Mouse (Mus musculus) gastrocnemius, postnatal 10 days (tissue): Measurements from ENCODE around the gene Chd4. TPM values are rescaled to one million over a fixed set of nuclear protein-coding genes. Genes with fewer than 3 reads are reported as not detected.

ENCODE experiments used
- DNase-seq: peaks from one replicate; pipeline ENCODE4 v3.0.0; 2021; ENCODE audit warnings: mixed read lengths
- total RNA-seq, 2 experiments: library from RNA; stranded (reverse); gene quantifications; 2 replicates each; pipeline ENCODE4 v1.2.3; 2021

The Chd4 gene
- total RNA-seq, 2 experiments from 2014 or later = 108 to 125 TPM

DNA sequence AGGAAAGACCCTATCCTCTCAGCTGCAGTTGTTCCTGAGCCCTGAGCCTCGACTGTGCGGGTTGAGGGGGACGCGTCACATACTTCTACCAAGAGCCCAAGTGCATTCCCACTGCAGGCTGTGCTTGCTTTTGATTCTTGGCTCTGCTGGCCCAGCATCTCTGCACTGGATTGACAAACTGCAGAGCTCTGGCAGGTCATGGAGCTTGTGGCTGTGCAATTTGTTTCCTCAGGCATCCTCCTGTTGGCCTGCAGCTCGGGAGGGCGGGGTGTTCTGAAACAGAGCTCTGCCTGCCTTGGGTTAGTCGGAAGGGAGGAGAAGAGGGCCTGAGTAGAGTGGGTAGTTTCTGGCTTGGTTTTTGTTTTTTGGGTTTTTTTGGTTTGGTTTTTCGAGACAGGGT lies 46.7 kb downstream of the Chd4 start:
- DNase-seq = no peak

DNA sequence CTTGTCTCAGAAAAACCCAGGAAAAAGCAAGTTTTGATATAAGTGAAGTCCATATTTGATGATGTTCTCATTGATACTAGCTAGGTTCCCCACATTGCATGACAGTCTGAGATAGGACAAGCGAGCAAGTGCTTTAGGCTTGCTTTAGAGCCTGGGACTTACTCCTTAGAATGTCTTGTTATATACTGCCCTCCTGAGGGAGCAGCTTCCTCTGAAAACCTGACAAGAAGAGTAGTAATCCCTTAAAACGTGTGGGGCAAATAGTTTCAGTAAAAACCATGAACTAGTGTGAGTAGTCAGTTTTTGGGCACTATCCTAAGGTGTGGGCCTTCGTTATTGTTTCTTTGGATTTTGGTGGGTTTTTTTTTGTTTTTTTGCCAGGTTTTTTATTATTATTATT lies 47.3 kb downstream of the Chd4 start:
- no peak for DNase-seq

DNA sequence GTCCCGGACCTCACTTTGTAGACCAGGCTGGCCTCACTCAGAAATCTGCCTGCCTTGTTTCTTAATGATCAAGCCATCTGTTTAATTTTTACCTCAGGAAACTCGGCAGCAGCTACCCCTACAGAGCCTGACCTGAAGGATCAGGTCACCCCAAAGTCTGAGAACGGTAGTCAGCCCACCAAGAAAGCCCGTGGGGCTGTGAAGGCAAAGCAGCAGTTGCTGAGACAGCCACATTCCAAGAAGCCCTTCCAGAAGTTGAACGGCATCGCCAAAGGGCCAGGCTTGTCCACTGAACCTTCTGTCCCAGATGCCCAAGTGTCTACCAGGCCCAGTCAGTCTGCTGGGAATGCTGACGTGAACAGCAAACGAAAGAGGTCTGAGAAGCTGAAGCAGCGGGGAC lies 48.1 kb downstream of the Chd4 start:
- DNase-seq = no peak

DNA sequence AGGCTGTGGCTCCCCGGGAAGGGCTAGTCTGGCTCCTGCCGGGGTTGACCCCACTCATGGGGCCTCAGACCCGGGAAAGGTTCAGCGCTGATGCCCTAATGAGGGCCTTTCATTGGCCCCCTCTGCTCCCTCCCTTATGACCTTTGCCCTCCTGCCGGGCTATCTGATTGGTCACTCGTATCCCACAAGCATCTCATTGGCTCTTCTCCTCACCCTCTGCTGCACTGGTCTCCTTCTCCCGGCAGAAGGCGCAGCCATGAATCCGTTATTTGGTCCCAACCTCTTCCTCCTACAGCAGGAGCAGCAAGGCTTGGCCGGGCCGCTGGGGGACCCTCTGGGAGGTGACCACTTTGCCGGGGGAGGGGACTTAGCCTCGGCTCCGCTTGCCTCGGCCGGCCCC lies 49.2 kb downstream of the Chd4 start, which contains the start of gene Iffo1:
Gene Iffo1, plus strand, starts transcription at position 241 of the 400 bp plus-strand sequence.
- DNase-seq = peak; percentile 77

DNA sequence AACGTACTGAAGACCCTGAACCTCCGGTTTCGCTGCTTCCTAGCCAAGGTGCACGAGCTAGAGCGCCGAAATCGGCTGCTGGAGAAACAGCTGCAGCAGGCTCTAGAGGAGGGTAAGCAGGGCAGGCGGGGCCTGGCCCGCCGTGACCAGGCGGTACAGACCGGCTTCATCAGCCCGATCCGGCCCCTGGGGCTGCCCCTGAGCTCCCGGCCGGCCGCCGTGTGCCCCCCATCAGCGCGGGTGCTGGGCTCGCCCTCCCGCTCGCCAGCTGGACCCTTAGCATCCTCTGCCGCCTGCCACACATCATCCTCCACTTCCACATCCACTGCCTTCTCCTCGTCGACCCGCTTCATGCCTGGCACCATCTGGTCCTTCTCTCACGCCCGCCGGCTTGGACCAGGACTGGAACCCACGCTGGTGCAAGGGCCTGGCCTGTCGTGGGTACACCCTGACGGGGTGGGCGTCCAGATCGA lies 49.7 kb downstream of the Chd4 start:
- DNase-seq = no peak

DNA sequence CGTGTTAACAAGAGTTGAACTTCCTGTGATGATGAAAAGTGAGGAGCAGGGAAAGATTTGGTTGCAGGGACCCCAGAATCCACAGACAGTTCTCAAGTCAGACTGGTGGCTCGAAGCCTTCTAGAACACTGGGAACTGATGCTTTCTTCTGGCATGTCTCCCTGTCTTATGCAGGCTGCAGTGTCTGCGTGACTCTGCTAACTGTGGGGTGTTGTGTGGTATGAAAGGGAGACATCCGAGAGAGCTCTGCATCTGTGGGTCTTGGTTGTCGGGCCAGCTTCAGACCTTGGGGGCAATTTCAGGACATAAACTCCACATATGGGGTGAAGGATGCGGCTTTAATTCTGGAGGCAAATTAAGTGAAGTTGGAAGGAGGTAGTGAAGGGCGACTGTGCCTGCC lies 50.4 kb downstream of the Chd4 start:
- no peak for DNase-seq

DNA sequence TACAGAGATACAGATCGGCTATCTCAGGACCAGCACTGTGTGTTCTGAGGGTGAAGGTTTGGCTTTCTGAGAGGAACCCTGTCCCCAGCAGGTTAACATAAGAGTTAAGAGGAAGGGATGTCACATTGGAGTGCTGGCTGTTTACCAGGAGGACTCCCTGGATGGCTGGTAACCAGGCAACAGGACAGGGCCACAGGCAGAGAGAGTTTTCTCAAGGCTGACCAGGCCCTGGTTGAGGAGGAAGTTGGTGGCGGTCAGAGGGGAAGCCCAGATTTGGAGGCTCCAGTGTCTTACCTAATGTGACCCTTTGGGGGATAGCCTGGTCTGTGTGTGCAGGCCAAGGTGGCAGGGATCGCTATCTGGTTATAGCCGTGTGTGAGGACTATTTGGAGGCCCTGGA lies 51.0 kb downstream of the Chd4 start:
- peak; percentile 50 for DNase-seq

DNA sequence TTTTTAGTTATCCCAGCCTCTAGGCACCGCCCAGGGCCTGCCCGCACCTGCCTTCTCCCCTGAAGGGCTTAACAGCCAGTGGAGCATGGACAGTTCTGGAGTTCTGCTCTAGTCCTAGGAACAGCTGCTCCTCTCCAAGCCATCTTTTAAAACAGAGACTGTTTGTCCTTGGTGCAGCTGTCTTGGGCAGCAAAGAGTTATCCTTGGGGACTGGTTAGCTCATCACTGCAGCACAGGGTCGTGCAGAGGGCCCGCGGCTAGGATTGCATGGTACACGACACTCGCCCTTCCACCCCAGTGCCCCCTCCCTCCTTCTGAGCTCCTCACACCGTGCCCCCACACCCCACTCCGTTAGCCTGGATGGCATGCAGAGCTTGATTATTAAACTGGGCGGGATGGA lies 51.5 kb downstream of the Chd4 start:
- peak; percentile 41 for DNase-seq

DNA sequence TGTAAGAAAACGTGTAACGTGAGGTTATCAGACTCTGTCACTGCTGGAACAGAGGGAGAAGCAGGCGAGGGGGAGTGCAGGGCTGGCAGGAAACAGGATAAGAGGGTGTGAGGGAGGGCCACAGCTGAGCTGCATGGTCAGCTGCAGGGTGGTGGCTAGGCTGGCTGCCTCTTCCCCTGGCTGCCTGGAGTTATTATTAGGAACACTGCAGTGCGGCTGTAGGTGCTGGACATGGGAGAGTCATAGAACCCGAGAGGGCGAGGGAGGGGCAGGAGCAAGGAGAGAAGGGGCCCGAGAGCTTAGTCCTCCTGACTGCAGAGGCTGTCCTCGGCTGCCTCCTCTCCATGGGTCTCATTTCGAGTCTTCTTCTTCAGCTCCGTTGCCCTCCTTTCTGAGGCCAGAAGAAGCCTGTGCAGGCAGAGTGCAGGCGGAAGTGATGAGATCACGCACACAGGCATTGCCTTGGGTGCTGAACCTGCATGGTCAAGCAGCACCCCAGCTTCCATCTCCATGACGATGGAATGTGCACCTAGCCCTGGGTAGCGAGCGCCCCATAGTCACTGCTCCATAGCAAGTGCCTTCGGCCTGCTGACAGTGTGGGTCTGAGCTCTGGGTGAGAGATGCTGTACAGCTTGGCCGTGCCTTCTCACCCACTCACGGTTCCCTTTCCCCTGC lies 52.6 kb downstream of the Chd4 start:
- peak; percentile 60 for DNase-seq

DNA sequence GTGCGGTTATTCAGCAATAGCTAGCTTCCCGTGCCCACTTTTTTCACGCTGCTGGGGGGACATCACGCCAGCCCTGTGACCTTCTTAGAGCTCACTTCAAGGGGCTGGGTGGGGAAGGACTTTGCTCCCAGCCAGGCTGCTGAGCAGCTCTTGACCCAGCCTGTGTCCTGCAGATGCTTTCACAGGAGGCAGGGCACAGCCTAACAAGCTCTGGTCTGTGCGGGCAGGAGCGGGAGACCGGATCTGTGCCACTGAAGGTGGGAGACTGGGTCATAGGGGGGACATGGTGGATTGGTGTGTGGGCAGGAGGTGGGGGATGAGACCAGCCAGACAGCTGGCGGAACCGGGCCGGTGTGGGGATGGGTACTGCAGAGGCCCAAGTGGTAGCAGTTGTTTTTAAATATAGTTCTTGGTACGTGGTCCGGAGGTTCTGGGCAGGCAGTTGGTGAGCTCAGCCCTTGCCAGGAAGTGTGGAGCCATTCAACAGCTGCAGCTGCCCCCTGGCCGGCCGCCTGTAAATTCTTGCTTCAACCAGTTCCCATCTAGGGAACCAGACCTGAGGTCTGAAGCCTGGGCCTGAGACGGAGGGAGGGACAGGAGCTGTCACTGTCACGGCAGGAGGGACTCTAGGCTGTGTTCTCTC lies 53.3 kb downstream of the Chd4 start:
- DNase-seq = peak; percentile 81

DNA sequence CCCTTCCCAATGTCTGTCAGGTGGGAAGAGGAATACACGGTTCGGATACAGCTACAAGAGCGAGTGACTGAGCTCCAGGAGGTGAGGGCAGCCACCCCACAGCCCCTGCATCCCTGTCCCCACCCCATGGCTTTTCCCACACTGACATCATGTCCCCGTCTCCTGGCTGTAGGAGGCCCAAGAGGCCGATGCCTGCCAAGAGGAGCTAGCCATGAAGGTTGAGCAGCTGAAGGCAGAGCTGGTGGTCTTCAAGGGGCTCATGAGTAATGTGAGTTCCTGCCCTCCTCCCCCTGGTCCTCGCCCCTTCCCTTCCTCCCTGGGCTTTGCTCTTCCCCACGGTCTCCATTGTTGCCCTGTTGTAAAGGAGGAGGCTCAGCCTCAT lies 53.8 kb downstream of the Chd4 start:
- no peak for DNase-seq

DNA sequence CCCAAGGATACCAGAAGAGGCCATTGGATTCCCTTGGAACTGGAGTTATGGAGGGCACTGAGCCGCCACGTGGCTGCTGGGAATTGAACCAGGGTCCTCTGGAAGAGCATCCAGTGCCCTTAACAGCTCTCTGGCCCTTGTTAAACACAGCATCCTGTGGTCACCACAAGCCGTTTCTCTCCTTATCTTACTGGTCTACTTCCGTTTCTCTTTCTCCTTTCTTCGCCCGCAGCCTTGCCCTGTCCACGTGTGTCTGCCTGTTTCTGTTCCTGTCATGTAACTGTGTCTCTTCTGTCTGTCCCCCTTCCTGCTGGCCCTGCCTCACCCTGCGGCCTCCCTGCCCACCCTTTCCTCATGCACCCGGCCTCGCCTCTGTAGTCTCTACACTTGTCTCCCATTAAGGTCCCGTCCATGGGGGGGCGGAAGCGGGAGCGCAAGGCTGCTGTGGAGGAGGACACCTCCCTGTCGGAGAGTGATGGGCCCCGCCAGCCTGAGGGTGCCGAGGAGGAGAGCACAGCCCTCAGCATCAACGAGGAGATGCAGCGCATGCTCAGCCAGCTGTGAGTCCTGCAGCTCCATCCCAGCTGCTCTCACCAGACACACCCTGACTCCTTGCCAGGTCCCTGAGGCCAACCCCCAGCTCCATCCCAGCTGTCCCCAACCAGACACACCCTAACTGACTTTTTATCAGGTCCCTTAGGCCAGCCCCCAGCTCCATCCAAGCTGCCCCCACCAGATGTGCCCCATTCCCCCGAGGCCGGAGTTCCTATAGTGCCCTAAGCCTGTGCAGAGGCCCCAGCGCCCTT lies 56.6 kb downstream of the Chd4 start:
- DNase-seq = peak; percentile 76

DNA sequence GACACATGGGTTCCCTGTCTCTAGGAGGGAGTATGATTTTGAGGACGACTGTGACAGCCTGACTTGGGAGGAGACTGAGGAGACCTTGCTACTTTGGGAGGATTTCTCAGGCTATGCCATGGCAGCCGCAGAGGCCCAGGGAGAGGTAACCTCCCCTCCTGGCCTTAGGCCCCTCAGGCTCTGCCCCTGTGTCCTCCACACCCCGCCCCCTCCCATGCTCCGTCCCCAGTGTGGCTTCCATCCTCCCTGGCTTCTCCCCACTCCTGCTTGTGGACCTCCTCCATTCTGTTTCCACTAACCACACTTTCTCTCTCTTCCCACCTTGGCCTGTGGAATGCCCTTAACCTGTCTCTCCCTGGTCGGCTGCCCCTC lies 57.2 kb downstream of the Chd4 start:
- no peak for DNase-seq

DNA sequence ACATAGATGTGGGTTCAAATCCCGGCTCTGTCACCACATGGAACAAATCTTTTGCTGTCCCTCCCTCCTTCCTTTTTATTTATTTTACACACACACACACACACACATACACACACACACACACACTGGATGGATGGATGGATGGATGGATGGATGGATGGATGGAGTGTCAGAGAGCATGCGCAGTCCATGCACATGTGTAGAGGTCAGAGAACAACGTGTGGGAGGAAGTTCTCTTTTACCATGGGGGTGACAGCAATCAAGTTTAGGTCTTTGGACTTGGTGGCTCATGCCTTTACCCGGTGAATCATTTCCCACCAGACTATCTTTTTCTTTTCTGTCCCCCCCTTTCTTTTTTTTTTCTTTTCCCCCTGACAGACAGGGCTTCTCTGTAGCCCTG lies 57.9 kb downstream of the Chd4 start:
- DNase-seq = no peak

DNA sequence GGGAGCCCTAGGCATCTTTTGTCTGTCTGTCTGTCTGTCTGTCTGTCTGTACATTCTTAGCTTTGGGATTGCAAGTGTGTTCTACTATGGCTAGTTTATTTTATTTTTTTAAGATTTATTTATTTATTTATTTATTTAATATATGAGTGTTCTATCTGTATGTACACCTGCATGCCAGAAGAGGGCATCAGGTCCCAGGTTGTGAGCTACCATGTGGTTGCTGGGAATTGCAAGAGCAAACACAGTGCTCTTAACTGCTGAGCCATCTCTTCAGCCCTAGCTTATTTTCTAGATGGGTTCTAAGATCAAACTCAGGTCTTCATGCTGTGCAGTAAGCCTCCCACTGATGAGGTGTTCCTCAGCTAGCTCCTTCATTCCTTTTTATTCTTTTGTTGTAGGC lies 58.8 kb downstream of the Chd4 start:
- no peak for DNase-seq

DNA sequence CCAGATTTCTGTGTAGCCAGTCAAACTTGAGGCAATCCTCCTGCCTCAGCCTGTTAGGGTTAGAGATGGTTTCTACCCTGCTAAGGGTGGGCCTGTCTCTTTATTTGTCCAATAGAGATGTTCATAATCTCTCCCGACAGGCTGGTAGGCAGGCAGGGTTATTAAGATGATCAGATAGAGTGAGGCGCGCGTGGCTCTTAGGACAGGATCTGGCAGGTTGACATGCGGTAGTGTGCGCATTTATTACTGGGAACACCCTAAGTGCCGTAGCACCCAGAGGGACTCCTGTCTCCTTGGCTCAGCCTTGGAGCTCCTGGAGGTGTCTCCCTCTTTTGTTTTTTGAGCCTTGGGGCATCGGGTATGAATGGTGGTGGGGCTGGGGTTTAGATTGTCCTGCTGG lies 59.5 kb downstream of the Chd4 start:
- no peak for DNase-seq

DNA sequence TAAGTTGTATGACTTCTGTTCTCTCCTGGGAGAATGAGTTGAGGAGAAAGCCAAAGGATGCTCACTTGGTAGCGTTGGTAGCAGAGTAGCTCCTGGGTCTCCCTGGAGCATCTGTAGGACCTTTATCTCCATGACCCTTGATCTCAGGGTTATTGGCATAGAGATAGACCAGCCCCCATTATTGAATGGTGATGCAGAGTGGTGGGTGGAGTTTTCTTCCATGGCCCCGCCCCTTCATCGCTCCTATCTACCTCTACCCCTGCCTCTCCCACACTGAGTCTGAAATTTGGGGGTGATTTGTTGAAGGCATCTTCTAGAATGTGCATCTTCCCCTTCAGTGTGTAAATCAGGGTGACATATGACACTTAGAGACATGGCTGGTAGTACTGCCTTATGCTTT lies 60.7 kb downstream of the Chd4 start:
- no peak for DNase-seq

DNA sequence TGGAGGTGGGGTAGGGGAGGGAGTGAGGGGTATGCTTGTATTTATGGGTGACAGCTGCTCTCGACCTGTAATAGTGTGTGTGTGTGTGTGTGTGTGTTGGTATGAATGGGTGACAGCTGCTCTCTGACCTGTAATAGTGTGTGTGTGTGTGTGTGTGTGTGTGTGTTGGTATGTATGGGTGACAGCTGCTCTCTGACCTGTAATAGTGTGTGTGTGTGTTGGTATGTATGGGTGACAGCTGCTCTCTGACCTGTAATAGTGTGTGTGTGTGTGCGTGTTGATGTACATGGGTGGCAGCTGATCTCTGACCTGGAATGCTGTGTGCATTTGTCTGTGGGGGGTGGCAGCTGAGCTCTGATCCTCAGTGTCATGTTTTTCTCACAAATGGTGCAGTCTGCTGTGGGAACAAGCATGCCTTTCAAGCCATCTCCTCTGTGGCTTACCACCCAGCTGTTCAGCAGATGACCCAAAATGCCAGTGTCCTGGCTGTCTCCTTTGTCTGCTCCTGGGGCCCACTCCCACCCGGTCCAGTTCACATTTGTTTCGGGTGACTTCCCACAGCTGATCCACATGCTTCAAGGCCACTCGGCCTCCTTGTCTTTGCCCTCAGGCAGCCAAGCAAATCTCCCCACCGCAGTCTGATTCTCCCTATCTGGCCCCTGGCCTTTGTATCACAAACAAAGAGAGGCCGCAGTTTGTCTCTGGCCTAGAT lies 61.3 kb downstream of the Chd4 start:
- no peak for DNase-seq

DNA sequence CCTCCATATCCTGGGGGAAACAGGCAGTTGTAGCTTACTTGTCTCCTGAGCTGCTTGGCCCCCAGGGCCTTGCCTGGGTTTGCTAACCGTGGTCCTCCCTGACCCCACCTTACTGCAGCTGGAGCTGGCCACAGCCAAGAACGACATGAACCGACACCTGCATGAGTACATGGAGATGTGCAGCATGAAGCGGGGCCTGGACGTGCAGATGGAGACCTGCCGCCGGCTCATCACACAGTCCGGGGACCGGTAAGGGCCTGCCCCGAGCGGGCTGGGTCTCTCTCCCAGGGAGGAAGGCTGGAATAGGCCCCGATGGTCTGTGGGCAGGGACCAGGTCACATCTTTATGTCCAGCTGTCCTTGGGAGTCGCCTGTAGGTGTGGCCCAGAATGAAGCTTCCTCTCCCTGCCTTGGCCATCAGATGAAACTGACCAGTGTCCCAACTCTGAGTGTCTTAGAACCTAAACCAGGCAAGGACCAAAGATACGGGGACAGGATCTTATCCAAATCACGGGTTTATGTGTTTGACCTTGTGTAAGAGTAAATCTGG lies 63.2 kb downstream of the Chd4 start:
- DNase-seq = peak; percentile 25

DNA sequence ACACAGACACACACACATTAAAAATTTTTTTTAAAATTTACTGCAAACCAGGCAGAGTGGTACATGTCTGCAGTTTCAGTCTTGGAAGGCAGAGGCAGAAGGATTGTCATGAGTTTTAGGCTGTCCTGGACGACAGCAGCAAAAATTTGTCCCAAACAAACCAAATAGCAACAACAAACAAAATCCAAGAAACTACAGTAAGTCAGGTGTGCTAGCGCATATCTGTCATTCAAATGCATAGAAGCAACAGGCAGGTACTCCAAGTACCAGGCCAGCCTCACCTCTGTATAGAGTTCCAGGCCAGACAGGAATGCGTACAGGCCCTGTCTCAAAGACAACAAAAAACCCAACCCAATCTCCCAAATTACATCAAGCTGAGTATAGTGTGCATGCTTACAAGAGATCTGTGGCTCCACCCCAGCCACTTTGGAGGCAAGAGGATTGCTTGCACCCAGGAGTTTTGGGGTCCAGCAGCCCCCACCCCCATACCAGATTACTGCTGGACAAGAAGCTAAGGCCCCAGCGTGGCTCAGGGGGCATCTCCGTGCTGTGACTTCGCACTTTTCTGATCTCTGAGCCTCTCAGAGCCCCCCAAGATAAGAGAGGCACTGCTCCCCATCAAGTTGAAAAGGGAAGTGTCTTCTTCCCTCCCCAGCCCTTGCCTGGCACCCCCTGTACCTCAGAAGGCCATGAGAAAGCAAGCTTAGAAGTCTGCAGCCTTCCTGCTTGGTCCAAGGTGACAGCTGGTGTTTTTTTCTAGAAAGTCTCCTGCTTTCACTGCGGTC lies 64.2 kb downstream of the Chd4 start:
- DNase-seq = no peak

DNA sequence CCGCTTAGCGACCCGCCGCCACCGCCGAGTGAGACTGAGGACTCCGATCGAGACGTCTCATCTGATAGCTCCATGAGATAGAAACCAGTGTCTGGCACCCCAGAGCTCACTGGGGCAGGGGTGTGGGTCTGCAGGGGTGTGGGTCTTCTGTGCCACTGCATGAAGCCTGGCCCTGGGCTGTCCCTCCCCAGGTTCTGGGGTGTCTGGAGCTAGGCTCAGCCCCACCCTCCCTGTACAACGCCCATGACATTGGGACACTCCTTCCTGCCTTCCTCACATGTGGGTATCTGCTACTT lies 64.7 kb downstream of the Chd4 start:
- DNase-seq = peak; percentile 27
